Mouse (Mus musculus): ENCODE measurements around the gene Shroom1.

The Shroom1 gene

GRCm38 (mm10) chr11:53447996-53448395 is 9.0 kb upstream of the Shroom1 start:
- DNase-seq = no peak

- DNase-seq = peak; percentile 96 to 99
Measured at GRCm38 (mm10) chr11:53448529-53448928, 8.5 kb upstream of the Shroom1 start.

GRCm38 (mm10) chr11:53450070-53450705 is 6.8 kb upstream of the Shroom1 start:
- no peak for DNase-seq

GRCm38 (mm10) chr11:53451361-53451760 is 5.6 kb upstream of the Shroom1 start:
- no peak for DNase-seq

GRCm38 (mm10) chr11:53452396-53452795 is 4.6 kb upstream of the Shroom1 start:
- DNase-seq = peak; percentile 59 to 60

- no peak for DNase-seq
Measured at GRCm38 (mm10) chr11:53453031-53453430, 4.0 kb upstream of the Shroom1 start.

GRCm38 (mm10) chr11:53457372-53457954 is 458 bp downstream of the Shroom1 start:
- no peak for DNase-seq

- no peak for DNase-seq
Measured at GRCm38 (mm10) chr11:53458996-53459395, 2.0 kb downstream of the Shroom1 start.

- DNase-seq = no peak
Measured at GRCm38 (mm10) chr11:53460192-53460591, 3.2 kb downstream of the Shroom1 start.

GRCm38 (mm10) chr11:53461727-53462126 is 4.7 kb downstream of the Shroom1 start:
- no peak for DNase-seq

- peak in 1 of 2 experiments; percentile 26 for DNase-seq
Measured at GRCm38 (mm10) chr11:53463551-53464424, 6.8 kb downstream of the Shroom1 start.

- DNase-seq = peak; percentile 91 to 92
Measured at GRCm38 (mm10) chr11:53466231-53466971, 9.4 kb downstream of the Shroom1 start.

- DNase-seq = no peak
Measured at GRCm38 (mm10) chr11:53469294-53469967, 12.4 kb downstream of the Shroom1 start.

- DNase-seq = peak; percentile 94 to 97
Measured at GRCm38 (mm10) chr11:53469968-53470695, 13.1 kb downstream of the Shroom1 start, which contains the start of gene Gm9837. Gm9837 (minus strand) TSS chr11:53470479.

- no peak for DNase-seq
Measured at GRCm38 (mm10) chr11:53472709-53473108, 15.7 kb downstream of the Shroom1 start.

- no peak for DNase-seq
Measured at GRCm38 (mm10) chr11:53475620-53476019, 18.6 kb downstream of the Shroom1 start.

GRCm38 (mm10) chr11:53477833-53478232 is 20.8 kb downstream of the Shroom1 start:
- DNase-seq = no peak

GRCm38 (mm10) chr11:53478383-53479170 is 21.6 kb downstream of the Shroom1 start:
- peak; percentile 58 to 60 for DNase-seq

GRCm38 (mm10) chr11:53479171-53479782 is 22.3 kb downstream of the Shroom1 start:
- peak; percentile 54 to 59 for DNase-seq

GRCm38 (mm10) chr11:53479783-53480301 is 22.8 kb downstream of the Shroom1 start, which contains the start of the genes Gm9945 and Sowaha:
Gm9945 (plus strand) TSS chr11:53480166.
Sowaha (minus strand) TSS chr11:53480274.
- DNase-seq = peak; percentile 81 to 85
